Mouse (Mus musculus) kidney, adult 11 months (tissue): ENCODE measurements around the gene Ubap2.

Source experiments
- DNase-seq: peaks from one replicate; pipeline ENCODE4 v3.0.0; 2022

Ubap2 gene

DNA sequence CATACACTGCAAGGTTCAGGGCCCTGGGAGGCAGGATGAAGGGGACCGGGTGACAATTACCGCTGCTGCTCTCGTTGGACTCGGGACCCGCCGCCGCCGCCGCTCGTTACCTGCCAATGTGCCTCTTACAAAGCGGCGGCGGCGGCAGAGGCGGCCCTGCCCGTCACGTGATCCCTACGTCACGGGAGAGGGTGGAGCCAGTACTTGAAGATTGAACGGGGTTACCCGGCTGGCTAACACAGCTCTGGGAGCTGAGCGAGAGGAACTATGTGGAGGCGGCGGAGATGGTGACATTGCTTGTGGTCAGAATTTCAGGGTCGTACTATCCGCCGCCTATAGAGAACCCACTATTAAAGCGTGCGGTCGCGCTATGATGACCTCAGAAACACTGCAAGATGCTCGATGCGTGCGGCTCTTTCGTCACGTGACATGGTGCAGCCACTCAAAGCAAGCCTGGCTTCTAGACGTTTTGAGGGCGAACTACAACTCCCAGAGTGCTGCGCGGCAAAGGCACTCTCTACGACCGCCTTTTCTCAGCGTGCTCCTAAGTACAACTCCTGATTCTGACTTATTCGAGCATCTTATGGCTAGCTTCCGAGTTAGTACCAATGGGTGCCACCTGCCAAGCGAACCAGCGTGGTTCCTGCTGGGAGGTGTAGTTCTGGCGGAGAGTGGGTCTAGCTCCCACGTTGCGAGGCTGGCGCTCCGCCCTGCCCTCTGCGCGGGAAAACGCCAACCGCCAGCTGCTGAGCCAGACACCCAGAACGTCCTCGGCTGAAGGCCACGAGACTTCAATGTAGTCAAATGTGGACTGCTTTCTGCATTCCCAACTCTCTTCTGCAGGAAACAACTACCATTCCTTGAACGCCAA is at the start of gene Ubap2:
TSS of gene Ubap2 (minus strand) at position 165 of the 871 bp plus-strand sequence.
- peak; percentile 99 for DNase-seq

DNA sequence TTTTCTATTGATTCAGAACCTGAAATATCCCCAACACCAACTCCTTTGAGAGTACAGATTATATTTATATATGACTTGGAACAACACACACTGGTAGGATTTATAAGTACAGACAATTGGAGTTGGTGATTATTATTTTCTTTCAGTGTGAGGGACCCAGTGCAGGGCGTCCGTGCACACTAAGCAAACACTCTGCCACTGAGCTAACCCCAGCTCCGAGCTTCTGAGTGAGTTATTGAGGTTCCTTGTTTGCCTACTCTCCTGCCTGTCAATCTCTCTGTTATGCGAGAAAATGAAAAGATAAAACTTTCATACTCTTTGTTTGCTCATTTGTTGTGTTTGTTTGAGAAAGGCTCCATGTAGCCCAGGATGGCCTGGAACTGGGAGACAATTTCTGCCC is 46.0 kb upstream of the Ubap2 start:
- DNase-seq, result no peak

GRCm38 (mm10) chr4:41318267-41318666 is 43.3 kb upstream of the Ubap2 start:
- no peak for DNase-seq

GRCm38 (mm10) chr4:41315173-41315572 is 40.2 kb upstream of the Ubap2 start:
- no peak for DNase-seq

GRCm38 (mm10) chr4:41314141-41315129 is 39.5 kb upstream of the Ubap2 start, which contains the start of gene Dcaf12:
Gene Dcaf12 (minus strand): TSS chr4:41314889.
- DNase-seq, result peak; percentile 97

DNA sequence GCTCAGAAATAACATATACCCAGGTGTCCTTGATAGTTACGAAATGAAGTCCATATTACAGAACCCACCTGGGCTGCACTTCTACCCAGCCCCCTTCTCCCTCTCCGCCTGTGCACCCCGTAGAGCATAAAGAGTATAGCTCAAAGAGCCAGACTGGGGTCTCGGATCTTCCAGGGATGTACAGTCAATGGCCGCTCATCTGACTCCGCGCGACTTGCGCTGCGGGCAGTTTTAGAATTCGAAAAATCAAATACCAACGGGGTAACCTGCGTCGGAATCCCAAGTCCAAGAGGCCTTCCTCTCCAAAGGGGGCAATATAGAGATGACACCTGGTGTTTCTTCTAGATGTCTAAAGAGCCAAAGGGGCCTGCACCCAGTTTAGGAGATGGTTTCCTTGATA is 38.8 kb upstream of the Ubap2 start:
- DNase-seq, result peak; percentile 14

- no peak for DNase-seq
Observed at GRCm38 (mm10) chr4:41310567-41311563, 35.9 kb upstream of the Ubap2 start.

DNA sequence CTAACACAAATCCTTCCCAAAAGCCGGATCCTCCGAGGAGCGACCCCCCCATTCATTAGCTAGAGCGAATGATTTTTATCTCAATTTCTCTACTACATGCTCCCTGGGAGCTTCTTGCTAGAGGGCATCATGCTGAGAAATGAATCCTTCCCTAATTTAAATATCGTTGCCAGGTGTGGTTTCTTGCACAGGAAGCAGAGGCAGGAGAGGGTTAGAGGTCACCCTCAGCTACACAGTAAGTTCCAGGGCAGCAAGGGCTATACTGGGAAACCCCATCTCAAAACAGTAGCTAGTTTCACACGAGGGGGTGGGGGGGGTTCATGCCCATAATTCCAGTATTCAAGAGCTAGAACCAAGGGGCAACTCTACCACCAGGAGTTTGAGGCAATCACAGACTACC is 32.5 kb upstream of the Ubap2 start:
- no peak for DNase-seq

GRCm38 (mm10) chr4:41304302-41304701 is 29.4 kb upstream of the Ubap2 start:
- DNase-seq, result no peak

DNA sequence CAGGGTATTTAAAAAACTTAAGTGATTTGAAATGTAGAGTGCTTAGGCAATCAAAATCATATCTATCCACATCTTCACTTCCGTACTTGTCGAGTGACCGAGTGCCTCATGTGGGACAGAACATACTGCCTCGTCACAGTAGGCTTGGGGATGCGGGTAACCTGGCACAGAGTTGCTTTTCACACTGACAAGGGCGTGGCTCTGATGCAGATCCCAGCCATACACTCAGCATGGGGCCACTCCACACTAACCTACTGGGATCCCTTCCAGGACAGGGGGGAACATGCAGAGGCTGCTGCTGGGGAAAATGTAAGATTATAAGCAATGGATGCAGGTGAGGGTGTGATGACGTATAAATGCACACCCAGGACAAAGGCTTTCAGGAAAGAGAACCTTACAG is 28.7 kb upstream of the Ubap2 start:
- no peak for DNase-seq

DNA sequence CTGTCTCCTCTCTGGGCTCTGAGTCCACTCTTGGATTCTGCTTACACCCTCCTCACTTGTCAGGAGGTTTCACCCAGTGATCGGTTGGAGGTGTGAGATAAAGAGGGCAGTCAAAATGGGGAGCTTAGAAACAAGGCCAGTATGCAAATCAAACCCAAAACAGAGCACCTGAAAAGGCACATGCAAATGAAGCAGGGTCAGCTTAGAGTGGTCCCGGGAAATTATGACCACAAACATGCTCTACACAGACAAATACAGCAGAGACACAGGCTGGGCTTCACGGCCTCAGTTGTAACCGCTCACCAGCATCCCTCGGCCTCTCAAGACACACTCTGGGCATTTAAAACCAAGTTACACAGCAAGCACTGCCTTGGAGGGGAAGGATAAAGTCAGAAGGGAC is 24.0 kb upstream of the Ubap2 start:
- DNase-seq, result no peak

- DNase-seq, result no peak
Observed at GRCm38 (mm10) chr4:41295960-41296359, 21.0 kb upstream of the Ubap2 start.

DNA sequence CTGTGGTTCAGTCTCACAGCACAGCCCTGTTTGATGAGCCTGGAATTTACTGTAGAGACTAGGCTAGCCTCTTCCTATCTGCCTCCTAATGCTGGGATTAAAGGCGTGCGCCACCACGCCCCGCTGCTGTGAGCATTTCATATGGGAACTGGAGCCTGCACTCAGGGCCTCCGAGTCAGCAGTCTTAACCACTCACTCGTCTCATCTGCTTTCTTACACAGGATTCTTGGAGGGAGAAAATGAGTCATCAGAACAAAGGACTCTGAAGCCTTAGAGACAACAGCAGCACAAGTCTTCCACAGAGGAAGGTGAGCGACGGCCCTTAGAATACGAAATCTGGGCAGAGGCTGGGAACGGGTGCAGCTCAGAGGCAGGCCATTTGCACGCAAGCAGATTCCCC is 20.6 kb upstream of the Ubap2 start:
- no peak for DNase-seq

DNA sequence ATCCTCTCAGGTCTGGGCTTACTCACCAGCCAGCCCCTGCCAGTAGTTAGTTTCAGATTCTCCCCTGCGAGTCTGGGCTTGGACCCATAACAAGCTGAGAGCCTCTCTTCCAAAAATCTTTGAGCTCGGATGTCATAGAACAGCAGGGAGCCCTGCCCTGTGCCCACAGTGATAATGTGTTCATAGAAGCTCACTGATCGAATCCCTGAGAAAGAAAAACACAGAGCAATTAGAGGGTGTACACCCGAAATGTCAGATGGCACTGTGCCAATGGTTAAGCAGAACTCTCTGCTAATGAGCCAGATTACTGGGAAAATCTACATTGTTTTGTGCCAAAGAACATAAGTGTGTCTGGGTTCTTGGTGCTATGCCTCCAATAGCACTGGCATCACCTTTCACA is 19.0 kb upstream of the Ubap2 start:
- DNase-seq, result no peak

DNA sequence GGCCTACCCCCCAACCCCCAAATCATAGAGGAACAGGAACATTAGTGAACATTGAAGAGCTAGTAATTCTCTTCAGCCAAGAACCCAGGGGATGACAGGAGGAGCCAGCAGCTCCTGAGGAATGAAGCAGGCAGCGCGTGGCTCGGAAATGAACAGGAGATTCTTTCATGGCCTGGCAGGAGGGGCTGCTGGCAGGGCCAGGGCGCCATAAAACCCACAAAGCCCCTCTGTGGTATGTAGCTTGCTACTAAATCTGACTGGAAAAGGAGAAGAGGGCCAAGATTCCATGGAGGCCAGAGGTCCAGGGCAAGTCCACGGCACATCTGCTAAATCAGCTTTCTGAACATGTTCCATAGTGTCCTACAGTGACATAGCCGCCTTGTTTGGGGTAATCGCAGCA is 14.9 kb upstream of the Ubap2 start:
- no peak for DNase-seq

DNA sequence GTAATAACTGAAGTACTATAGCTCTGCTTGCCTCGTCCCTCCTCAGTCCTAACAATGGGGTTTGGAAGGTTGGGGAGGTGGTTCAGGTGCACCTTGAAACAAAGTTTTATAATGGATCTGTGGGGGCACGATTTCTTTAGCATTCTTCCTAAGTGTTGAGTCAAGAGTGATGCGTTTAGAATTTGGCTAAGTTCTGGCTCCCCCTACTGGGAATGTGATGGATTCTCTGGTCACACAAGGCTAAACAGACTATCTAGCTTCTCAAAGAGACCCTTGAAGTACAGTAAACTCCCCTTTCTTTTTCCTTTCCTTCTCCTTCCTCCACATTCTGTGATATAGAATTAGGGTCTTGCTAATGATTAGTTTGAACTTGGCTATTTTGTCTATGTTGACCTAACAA is 11.5 kb upstream of the Ubap2 start:
- no peak for DNase-seq

GRCm38 (mm10) chr4:41284087-41284486 is 9.1 kb upstream of the Ubap2 start:
- no peak for DNase-seq

GRCm38 (mm10) chr4:41275927-41276326 is 983 bp upstream of the Ubap2 start:
- no peak for DNase-seq

DNA sequence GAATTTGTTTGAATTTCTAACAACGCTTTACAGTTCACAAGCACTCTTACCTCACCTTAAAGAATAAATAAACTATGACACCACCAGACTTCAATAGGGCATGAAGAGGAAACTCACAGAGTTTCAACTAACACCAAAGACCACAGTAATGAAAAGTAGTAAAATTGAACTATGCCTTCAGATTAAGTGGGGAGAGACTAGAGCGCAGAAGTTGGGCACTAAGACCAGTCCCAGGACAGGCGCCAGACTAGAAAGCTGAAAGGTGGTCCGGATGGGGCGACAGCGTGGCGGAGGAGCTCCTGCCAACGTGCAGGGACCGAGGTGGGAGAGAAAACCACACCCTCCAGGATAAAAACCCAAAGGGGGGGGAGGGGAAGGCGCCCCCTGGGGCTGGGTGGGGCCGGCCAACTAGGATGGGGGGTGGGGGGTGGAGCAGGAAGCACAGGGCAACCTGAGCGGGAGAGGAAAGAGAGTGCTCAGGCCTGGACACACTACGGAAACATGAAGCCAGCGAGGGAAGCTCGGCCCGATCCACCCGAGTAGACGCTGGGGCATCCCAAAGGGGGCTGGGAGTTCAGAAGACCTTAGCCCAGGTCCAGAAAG is 466 bp downstream of the Ubap2 start:
- DNase-seq, result no peak

DNA sequence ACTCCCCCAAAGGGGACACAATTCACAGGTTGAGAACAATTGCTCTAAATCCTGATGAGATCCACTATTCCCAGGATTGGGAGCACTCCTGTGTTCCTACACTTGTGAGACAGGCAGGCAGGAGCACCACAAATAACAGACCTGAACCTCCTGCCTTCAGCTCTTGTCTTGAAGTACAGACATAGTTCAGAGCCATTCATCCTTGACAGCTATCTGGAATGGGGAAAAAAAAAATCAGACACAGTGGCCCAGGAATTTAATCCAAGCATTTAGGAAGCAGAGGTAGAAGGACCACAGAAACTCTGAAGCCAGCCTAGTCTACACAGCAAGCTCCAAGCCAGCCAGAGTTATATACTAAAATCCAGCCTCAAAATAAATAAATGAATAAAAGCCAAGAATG is 6.8 kb downstream of the Ubap2 start:
- peak; percentile 47 for DNase-seq

GRCm38 (mm10) chr4:41266350-41266749 is 8.6 kb downstream of the Ubap2 start:
- no peak for DNase-seq

DNA sequence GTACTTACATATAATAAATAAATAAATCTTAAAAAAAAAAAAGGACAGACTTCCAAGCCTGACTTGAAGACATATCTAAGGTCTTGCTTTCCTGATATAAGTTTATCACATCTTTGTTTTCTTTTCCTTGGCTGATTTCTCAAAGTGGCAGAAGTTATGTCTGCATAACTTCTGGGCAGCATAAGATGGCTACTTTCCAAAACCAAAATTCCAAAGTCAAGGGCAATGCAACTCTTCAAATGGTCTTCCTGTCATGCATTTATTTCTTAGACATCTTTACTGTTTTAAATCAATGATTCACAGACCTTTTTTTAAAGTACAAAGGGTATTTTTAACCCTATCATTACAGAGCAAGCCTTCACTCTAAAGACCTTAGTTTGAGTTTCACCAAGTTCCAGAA is 14.3 kb downstream of the Ubap2 start:
- DNase-seq, result no peak
